Mouse (Mus musculus): ENCODE results near the gene Syt15. TPM values are rescaled to one million over a fixed set of nuclear protein-coding genes. Genes with fewer than 3 reads are reported as not detected.
"Not testable (repeated sequence)": the region's sequence is repeated elsewhere in the genome, so short reads cannot be mapped to it uniquely, and the experiment has no call there.

The Syt15 gene
- polyA plus RNA-seq, 1 experiment from 2014 or later: 0.46 TPM

- H3K4me1 ChIP-seq (ENCODE audit: control insufficient read depth, insufficient read depth, low read length): no peaks in the 10 kb centered on the region
- H3K4me2 ChIP-seq (replicated peaks; ENCODE audit: low read depth, low read length): no peak overlapping the region
- ATAC-seq (ENCODE audit: low FRiP score, low TSS enrichment): no peak
- H3K36me3 ChIP-seq (ENCODE audit: control insufficient read depth, insufficient read depth, low read length): no peaks in the 10 kb centered on the region
- WGBS: 63% methylated on average over 4 of the region's 4 CpGs
- no peaks in the 10 kb centered on the region for H3K9me3 ChIP-seq (ENCODE audit: control insufficient read depth, low read length)
- no peak overlapping the region for H3K4me3 ChIP-seq (ENCODE audit: low read length)
- H3K9ac ChIP-seq (ENCODE audit: low read depth, low read length): no peak overlapping the region
- H3K27me3 ChIP-seq (ENCODE audit: control insufficient read depth, insufficient read depth, low read length): no peaks in the 10 kb centered on the region
- H3K27ac ChIP-seq (ENCODE audit: low read depth, low read length): no peak overlapping the region
Observed at GRCm38 (mm10) chr14:34233846-34234245, 14.5 kb downstream of the Syt15 start.

- Histone ChIP-seq H3K27ac (ENCODE audit: low read depth, low read length) (no peak overlapping the region), H3K4me1 (ENCODE audit: control insufficient read depth, insufficient read depth, low read length) (no peaks in the 10 kb centered on the region), H3K27me3 (ENCODE audit: control insufficient read depth, insufficient read depth, low read length) (no peaks in the 10 kb centered on the region), H3K4me2 (replicated peaks; ENCODE audit: low read depth, low read length) (peak overlapping the region; percentile 46), H3K9ac (ENCODE audit: low read depth, low read length) (no peak overlapping the region), H3K4me3 (ENCODE audit: low read length) (peak overlapping the region; percentile 10), H3K9me3 (ENCODE audit: control insufficient read depth, low read length) (no peaks in the 10 kb centered on the region), H3K36me3 (ENCODE audit: control insufficient read depth, insufficient read depth, low read length) (no peaks in the 10 kb centered on the region)
- 3% methylated on average over 16 of the region's 16 CpGs for WGBS
- ATAC-seq (ENCODE audit: low FRiP score, low TSS enrichment): peak; percentile 99
Observed at GRCm38 (mm10) chr14:34234630-34235380, 15.4 kb downstream of the Syt15 start.

- no peak overlapping the region for H3K27ac ChIP-seq (ENCODE audit: low read depth, low read length)
- no peak for ATAC-seq (ENCODE audit: low FRiP score, low TSS enrichment)
- no peak overlapping the region for H3K4me3 ChIP-seq (ENCODE audit: low read length)
- no peak overlapping the region for H3K4me2 ChIP-seq (replicated peaks; ENCODE audit: low read depth, low read length)
- H3K36me3 ChIP-seq (ENCODE audit: control insufficient read depth, insufficient read depth, low read length): no peaks in the 10 kb centered on the region
- H3K4me1 ChIP-seq (ENCODE audit: control insufficient read depth, insufficient read depth, low read length): no peaks in the 10 kb centered on the region
- H3K27me3 ChIP-seq (ENCODE audit: control insufficient read depth, insufficient read depth, low read length): no peaks in the 10 kb centered on the region
- no peaks in the 10 kb centered on the region for H3K9me3 ChIP-seq (ENCODE audit: control insufficient read depth, low read length)
- 84% methylated on average over 10 of the region's 10 CpGs for WGBS
- no peak overlapping the region for H3K9ac ChIP-seq (ENCODE audit: low read depth, low read length)
Observed at GRCm38 (mm10) chr14:34240263-34240662, 20.9 kb downstream of the Syt15 start.

- no peak for ATAC-seq (ENCODE audit: low FRiP score, low TSS enrichment)
- no peaks in the 10 kb centered on the region for H3K9me3 ChIP-seq (ENCODE audit: control insufficient read depth, low read length)
- WGBS: 78% methylated on average over 6 of the region's 6 CpGs
- no peaks in the 10 kb centered on the region for H3K27me3 ChIP-seq (ENCODE audit: control insufficient read depth, insufficient read depth, low read length)
- no peak overlapping the region for H3K9ac ChIP-seq (ENCODE audit: low read depth, low read length)
- no peak overlapping the region for H3K4me2 ChIP-seq (replicated peaks; ENCODE audit: low read depth, low read length)
- H3K36me3 ChIP-seq (ENCODE audit: control insufficient read depth, insufficient read depth, low read length): no peaks in the 10 kb centered on the region
- H3K4me1 ChIP-seq (ENCODE audit: control insufficient read depth, insufficient read depth, low read length): no peaks in the 10 kb centered on the region
- H3K4me3 ChIP-seq (ENCODE audit: low read length): no peak overlapping the region
- H3K27ac ChIP-seq (ENCODE audit: low read depth, low read length): no peak overlapping the region
Observed at GRCm38 (mm10) chr14:34240676-34241075, 21.3 kb downstream of the Syt15 start.

GRCm38 (mm10) chr14:34252470-34253145 is 33.2 kb downstream of the Syt15 start:
- Histone ChIP-seq H3K4me1 (ENCODE audit: control insufficient read depth, insufficient read depth, low read length) (no peaks in the 10 kb centered on the region), H3K27me3 (ENCODE audit: control insufficient read depth, insufficient read depth, low read length) (no peaks in the 10 kb centered on the region), H3K36me3 (ENCODE audit: control insufficient read depth, insufficient read depth, low read length) (no peaks in the 10 kb centered on the region), H3K27ac (ENCODE audit: low read depth, low read length) (no peak overlapping the region), H3K9ac (ENCODE audit: low read depth, low read length) (no peak overlapping the region), H3K4me2 (replicated peaks; ENCODE audit: low read depth, low read length) (no peak overlapping the region), H3K4me3 (ENCODE audit: low read length) (no peak overlapping the region), H3K9me3 (ENCODE audit: control insufficient read depth, low read length) (no peaks in the 10 kb centered on the region)
- WGBS: 67% methylated on average over 6 of the region's 6 CpGs
- no peak for ATAC-seq (ENCODE audit: low FRiP score, low TSS enrichment)

- Histone ChIP-seq H3K4me2 (replicated peaks; ENCODE audit: low read depth, low read length) (no peak overlapping the region), H3K4me3 (ENCODE audit: low read length) (no peak overlapping the region), H3K9ac (ENCODE audit: low read depth, low read length) (no peak overlapping the region), H3K27me3 (ENCODE audit: control insufficient read depth, insufficient read depth, low read length) (no peaks in the 10 kb centered on the region), H3K9me3 (ENCODE audit: control insufficient read depth, low read length) (no peaks in the 10 kb centered on the region), H3K4me1 (ENCODE audit: control insufficient read depth, insufficient read depth, low read length) (no peaks in the 10 kb centered on the region), H3K27ac (ENCODE audit: low read depth, low read length) (no peak overlapping the region), H3K36me3 (ENCODE audit: control insufficient read depth, insufficient read depth, low read length) (no peaks in the 10 kb centered on the region)
- 89% methylated on average over 4 of the region's 4 CpGs for WGBS
- ATAC-seq (ENCODE audit: low FRiP score, low TSS enrichment): no peak
Observed at GRCm38 (mm10) chr14:34253261-34253660, 33.9 kb downstream of the Syt15 start.

GRCm38 (mm10) chr14:34258525-34258924 is 39.1 kb downstream of the Syt15 start:
- H3K9me3 ChIP-seq (ENCODE audit: control insufficient read depth, low read length); H3K27me3 ChIP-seq (ENCODE audit: control insufficient read depth, insufficient read depth, low read length); H3K9ac ChIP-seq (ENCODE audit: low read depth, low read length); H3K4me1 ChIP-seq (ENCODE audit: control insufficient read depth, insufficient read depth, low read length); H3K4me3 ChIP-seq (ENCODE audit: low read length); H3K4me2 ChIP-seq (replicated peaks; ENCODE audit: low read depth, low read length); H3K27ac ChIP-seq (ENCODE audit: low read depth, low read length); H3K36me3 ChIP-seq (ENCODE audit: control insufficient read depth, insufficient read depth, low read length); ATAC-seq (ENCODE audit: low FRiP score, low TSS enrichment): not testable (repeated sequence)
- 66% methylated on average over 3 of the region's 3 CpGs for WGBS

- 39% methylated on average over 9 of the region's 9 CpGs for WGBS
Observed at GRCm38 (mm10) chr14:34268046-34268445, 48.7 kb downstream of the Syt15 start.

GRCm38 (mm10) chr14:34273280-34273679 is 53.9 kb downstream of the Syt15 start:
- Histone ChIP-seq H3K4me2 (replicated peaks; ENCODE audit: low read depth, low read length) (no peak overlapping the region), H3K27ac (ENCODE audit: low read depth, low read length) (no peak overlapping the region), H3K9me3 (ENCODE audit: control insufficient read depth, low read length) (no peaks in the 10 kb centered on the region), H3K36me3 (ENCODE audit: control insufficient read depth, insufficient read depth, low read length) (no peaks in the 10 kb centered on the region), H3K4me3 (ENCODE audit: low read length) (no peak overlapping the region), H3K27me3 (ENCODE audit: control insufficient read depth, insufficient read depth, low read length) (no peaks in the 10 kb centered on the region), H3K9ac (ENCODE audit: low read depth, low read length) (no peak overlapping the region), H3K4me1 (ENCODE audit: control insufficient read depth, insufficient read depth, low read length) (no peaks in the 10 kb centered on the region)
- 61% methylated on average over 2 of the region's 2 CpGs for WGBS
- no peak for ATAC-seq (ENCODE audit: low FRiP score, low TSS enrichment)

More at GRCm38 (mm10) chr14:34268046-34268445, 48.7 kb downstream of the Syt15 start:
- no peak overlapping the region for H3K9ac ChIP-seq (ENCODE audit: low read depth, low read length)
- no peaks in the 10 kb centered on the region for H3K27me3 ChIP-seq (ENCODE audit: control insufficient read depth, insufficient read depth, low read length)
- no peak overlapping the region for H3K4me2 ChIP-seq (replicated peaks; ENCODE audit: low read depth, low read length)
- no peak overlapping the region for H3K4me3 ChIP-seq (ENCODE audit: low read length)
- no peak for ATAC-seq (ENCODE audit: low FRiP score, low TSS enrichment)
- H3K9me3 ChIP-seq (ENCODE audit: control insufficient read depth, low read length): no peaks in the 10 kb centered on the region
- H3K36me3 ChIP-seq (ENCODE audit: control insufficient read depth, insufficient read depth, low read length): no peaks in the 10 kb centered on the region
- H3K27ac ChIP-seq (ENCODE audit: low read depth, low read length): no peak overlapping the region
- no peaks in the 10 kb centered on the region for H3K4me1 ChIP-seq (ENCODE audit: control insufficient read depth, insufficient read depth, low read length)
